Mouse (Mus musculus): ENCODE results near the gene Dtd1.

GRCm38 (mm10) chr2:144715211-144715768, 115.6 kb downstream of the Dtd1 start:
- TF ChIP-seq CTCF (IDR thresholded peaks at IDR 0.05), result no peak
- TF ChIP-seq EP300 (IDR thresholded peaks at IDR 0.05), result no peak

Data from lung, postnatal 0 days (tissue).